Mouse (Mus musculus): Measurements from ENCODE around the gene Nr1h5. TPM values are rescaled to one million over a fixed set of nuclear protein-coding genes. Genes with fewer than 3 reads are reported as not detected.
A peak's percentile ranks its signal among the peaks of the same experiment; 100 is the strongest.

Gene Nr1h5
- not detected for total RNA-seq (2021)
- long read RNA-seq, experiment 1: 0 reads
- long read RNA-seq, experiment 2: 0 reads

DNA sequence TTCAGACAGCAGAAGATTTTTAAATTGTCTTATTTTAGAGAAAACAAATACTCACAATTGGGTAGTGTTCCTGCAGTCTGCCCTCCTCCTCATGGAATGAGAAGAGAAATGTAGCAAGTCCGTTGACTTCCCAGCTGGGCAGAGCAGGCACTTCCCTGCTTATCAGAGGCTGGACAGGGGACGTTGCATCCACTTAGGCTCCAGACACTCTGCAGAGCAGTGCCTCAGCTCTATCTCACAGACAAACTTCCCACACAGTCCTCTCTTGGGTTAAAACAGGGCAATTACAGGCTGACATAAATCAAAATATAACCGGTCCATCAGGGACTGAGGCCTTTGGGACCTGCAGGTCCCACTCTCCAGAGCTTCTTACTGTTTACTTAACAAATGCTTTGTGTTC lies at the start of gene Nr1h5:
Gene Nr1h5, minus strand, starts transcription at position 101 of the 400 bp plus-strand sequence.
- intact Hi-C loops (cut with DNase I): no loop called here
- no peak within 1 kb of the TSS for H3K4me3 ChIP-seq
- no peak for TF ChIP-seq CTCF (IDR thresholded peaks at IDR 0.05)

DNA sequence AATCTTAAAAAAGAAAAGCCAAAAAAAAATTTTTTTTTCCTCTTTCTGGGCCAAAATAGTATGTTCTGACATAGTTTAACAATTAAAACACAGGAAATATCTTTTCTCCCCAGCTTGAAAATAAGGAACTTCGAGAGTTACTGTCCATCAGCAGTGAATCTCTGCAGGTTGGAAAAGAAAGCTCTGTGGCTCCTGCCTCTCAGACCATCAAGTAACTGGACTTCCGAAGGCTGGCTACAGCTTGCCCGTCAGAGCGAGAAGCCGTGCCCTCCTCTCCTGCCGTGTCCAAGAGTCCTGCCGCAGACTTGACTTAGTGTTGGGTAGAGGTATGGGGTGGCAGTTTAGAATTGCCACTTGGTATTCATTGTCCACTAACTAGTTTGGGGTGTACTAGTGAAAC lies 37.7 kb upstream of the Nr1h5 start:
- no peak for DNase-seq
- intact Hi-C loops (cut with DNase I): no loop called here
- no peak for TF ChIP-seq CTCF (IDR thresholded peaks at IDR 0.05)
- Histone ChIP-seq H3K4me3 (no peak overlapping the region), H3K27ac (no peak overlapping the region)

More for the DNA sequence above, at the start of gene Nr1h5:
- H3K27ac ChIP-seq: no peak within 1 kb of the TSS
- DNase-seq: no peak

DNA sequence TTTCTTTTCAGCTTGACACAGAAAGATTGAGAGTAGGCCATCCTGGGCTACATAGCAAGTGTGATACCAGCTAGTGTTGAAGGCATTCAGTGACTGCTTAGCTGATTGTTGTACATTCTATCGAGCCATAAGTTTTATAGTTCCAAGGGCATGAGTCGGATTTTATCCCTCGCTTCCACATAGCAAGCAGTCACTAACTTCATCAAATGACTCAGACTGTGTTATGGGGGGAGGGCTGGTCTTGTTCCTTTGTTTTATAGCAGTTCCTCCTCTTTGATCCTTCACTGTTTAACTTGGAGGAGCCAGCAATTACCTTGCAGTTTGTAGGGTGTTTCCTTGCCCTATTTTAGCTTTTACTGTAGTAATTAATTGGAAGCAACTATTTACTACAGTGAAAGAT lies 33.7 kb upstream of the Nr1h5 start:
- no peak for DNase-seq
- H3K27ac ChIP-seq: peak overlapping the region; percentile 99; the same call in 1 of the 2 replicates
- TF ChIP-seq CTCF (IDR thresholded peaks at IDR 0.05): no peak
- intact Hi-C loops (cut with DNase I): loop anchor here (10.0 kb wide), 2 partner anchors 177 to 273 kb away; partner anchors contain the start of gene Bcas2
- no peak overlapping the region for H3K4me3 ChIP-seq

DNA sequence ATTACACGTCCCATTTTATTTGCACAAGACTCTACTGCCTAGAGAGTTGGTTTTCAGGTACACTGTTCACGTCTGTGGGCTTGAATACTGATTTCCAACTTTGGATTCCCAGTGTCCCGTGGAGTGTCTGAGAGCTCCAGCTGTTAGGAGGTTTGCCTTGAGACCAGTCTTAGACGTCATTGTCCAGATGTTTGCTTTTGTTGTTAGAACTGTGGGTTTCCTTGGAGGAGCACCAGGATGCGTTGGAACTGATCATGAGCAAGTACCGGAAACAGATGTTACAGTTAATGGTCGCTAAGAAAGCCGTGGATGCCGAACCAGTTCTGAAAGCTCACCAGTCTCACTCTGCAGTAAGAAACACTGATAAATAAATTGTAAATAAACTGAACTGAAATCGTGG lies 33.1 kb upstream of the Nr1h5 start:
- DNase-seq: no peak
- Histone ChIP-seq H3K4me3 (peak overlapping the region; percentile 83; the same call in 1 of the 2 replicates), H3K27ac (peak overlapping the region; percentile 99)
- no peak for TF ChIP-seq CTCF (IDR thresholded peaks at IDR 0.05)
- intact Hi-C loops (cut with DNase I): loop anchor here (10.0 kb wide), 2 partner anchors 178 to 272 kb away; partner anchors contain the start of gene Bcas2

DNA sequence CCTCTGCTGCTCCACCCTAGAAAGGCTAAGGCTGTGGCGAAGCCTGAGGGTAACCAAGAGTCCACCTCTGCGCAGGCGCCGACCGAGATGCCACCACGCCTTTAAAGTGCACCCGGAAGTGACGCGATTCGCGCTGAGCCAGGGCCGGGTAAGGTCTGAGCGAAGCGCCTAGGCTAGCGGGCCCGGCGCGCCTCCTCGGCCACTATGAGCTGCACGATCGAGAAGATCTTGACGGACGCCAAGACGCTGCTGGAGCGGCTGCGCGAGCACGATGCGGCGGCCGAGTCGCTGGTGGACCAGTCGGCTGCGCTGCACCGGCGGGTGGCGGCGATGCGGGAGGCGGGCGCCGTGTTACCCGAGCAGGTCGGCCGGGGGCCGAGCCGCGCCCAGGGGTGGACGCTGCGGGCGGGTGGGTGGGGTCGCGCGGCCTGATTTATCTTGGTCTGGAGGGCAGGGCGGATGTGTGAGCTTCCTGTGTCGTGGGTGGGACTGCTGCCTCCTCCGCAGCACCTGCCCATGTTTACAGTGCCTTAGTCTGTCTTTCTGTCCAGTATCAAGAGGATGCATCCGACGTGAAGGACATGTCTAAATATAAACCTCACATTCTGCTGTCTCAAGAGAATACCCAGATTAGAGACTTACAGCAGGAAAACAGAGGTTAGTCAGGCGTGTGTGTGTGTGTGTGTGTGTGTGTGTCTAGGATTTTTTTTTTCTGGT lies 31.8 kb upstream of the Nr1h5 start, which contains the start of gene Sike1:
Gene Sike1, plus strand, starts transcription at position 104 of the 717 bp plus-strand sequence.
- intact Hi-C loops (cut with DNase I): loop anchor here (10.0 kb wide), 2 partner anchors 179 to 271 kb away; partner anchors contain the start of gene Bcas2
- no peak for TF ChIP-seq CTCF (IDR thresholded peaks at IDR 0.05)
- peak; percentile 97 for DNase-seq
- Histone ChIP-seq H3K4me3 (peak within 1 kb of the TSS; percentile 83), H3K27ac (peak within 1 kb of the TSS; percentile 99)

DNA sequence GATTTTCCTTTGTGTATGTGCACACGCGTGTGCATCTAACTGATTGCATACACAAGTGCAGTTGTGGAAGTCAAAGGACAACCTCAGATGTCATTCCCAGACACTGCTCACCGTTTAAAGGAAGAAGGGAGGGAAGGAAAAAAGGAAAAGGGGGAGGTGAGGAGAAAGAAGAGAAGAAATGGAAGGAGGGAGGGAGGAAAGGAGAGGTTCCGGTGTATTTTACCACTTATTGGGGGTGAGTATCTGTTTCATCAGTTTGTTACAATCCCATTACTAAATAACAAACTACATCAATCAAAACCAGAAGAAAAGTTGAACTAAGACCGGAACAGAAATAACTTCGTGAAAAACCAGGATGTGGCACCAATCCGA lies 31.3 kb upstream of the Nr1h5 start:
- no peak for TF ChIP-seq CTCF (IDR thresholded peaks at IDR 0.05)
- intact Hi-C loops (cut with DNase I): loop anchor here (10.0 kb wide), 2 partner anchors 180 to 270 kb away; partner anchors contain the start of gene Bcas2
- DNase-seq: no peak
- peak overlapping the region; percentile 99 for H3K27ac ChIP-seq
- peak overlapping the region; percentile 83 for H3K4me3 ChIP-seq

DNA sequence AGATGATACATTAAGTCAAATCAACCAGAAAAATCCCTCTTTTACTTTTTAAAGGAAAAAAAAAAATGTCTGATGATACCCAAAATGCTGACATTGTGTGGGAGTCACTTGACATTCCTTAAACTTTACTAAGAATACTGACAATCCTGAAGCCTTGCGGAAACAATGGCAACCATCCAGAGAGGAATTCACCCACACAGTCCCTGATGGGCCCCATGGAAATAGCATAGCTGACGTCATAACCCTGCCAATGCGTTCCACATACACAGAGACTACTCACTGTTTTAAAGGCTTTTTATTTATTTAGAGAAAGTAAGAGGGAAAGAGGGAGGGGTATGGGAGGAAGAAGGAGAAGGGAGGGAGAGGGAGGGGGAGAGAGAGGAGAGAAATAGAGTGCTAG lies 29.0 kb upstream of the Nr1h5 start:
- TF ChIP-seq CTCF (IDR thresholded peaks at IDR 0.05): no peak
- intact Hi-C loops (cut with DNase I): loop anchor here (10.0 kb wide), 2 partner anchors 182 to 268 kb away; partner anchors contain the start of gene Bcas2
- no peak overlapping the region for H3K27ac ChIP-seq

GRCm38 (mm10) chr3:102991041-102991440 lies 27.1 kb upstream of the Nr1h5 start:
- H3K27ac ChIP-seq: no peak overlapping the region
- TF ChIP-seq CTCF (IDR thresholded peaks at IDR 0.05): no peak
- DNase-seq: no peak
- no peak overlapping the region for H3K4me3 ChIP-seq
- intact Hi-C loops (cut with DNase I): loop anchor here (10.0 kb wide), 2 partner anchors 184 to 266 kb away; partner anchors contain the start of gene Bcas2

More for the DNA sequence above, 29.0 kb upstream of the Nr1h5 start:
- DNase-seq: no peak
- H3K4me3 ChIP-seq: no peak overlapping the region

DNA sequence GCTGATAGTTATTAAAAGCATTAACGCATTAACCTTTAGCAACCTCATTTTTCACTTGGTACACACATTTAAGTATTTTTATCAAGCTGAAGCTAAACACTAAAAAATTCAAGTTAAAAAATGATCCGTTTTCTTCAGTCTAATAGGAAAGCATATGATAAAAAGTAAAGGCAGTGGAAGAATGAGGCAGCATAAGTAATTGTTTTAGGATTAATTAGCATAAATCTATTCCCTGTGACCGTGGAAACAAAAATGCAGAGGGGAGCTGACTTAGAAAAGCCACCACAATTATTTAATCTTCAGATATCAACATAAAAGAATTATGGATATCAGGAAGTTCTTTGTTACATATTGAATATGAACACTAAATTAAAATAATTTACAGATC lies 16.4 kb upstream of the Nr1h5 start:
- no peak for DNase-seq
- Histone ChIP-seq H3K4me3 (no peak overlapping the region), H3K27ac (no peak overlapping the region)
- intact Hi-C loops (cut with DNase I): no loop called here
- no peak for TF ChIP-seq CTCF (IDR thresholded peaks at IDR 0.05)

DNA sequence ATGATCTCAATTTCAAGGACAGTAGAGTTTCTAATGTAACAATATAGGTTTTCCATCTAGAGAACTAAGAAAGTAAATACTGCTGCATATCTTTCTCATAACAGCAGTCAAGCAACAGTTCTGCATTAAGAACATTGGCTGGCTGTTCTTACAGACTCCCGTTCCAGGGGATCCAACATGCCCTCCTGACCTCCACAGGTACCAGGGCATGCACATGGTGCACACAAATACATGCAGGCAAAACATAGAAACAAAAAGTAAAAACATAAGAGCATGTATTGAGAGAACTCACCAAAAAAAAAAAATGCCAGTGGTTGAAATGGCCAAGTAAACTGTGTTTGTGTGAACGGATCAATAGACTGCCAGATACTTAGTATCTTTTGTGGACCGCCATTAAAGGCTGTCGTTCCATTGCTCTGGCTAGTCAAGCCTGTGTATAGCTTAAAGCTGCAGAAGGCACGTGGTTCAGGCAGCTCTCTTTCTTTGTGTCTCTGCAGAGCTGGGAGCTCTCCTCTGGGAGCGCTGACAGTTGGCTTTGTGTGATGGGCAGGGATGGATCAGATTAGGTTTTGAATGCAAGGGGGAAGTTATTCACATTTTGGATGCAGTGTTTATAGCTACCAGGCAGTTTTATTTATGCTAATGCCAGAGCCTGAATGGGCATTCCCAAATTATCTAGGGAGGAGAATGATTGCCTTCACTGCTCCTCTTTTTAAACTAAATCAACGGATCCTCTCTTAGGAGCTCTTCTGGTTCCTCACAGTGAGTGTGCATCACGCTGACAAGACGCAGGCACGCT lies 15.8 kb upstream of the Nr1h5 start:
- Histone ChIP-seq H3K27ac (no peak overlapping the region), H3K4me3 (no peak overlapping the region)
- intact Hi-C loops (cut with DNase I): no loop called here
- no peak for TF ChIP-seq CTCF (IDR thresholded peaks at IDR 0.05)
- DNase-seq: no peak

DNA sequence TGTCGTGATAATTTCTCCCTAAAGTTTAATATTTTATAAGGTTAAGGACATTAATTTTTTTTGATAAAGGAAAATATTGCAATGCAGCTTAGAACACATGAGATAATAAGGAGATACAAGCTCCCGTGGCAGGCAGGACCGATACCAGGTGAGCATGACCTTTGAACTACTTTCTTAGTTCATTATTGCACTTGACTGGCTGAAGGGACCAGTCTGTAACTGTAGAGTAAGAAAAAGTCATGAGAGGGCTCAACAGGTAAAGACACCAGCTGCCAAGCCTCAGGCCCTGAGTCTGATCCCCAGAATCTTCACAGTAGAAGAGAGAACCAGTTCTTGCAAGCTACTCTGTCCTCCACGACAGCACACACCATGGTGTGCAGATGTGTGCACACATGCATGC lies 13.0 kb upstream of the Nr1h5 start:
- Histone ChIP-seq H3K4me3 (no peak overlapping the region), H3K27ac (no peak overlapping the region)
- DNase-seq: no peak
- intact Hi-C loops (cut with DNase I): no loop called here
- TF ChIP-seq CTCF (IDR thresholded peaks at IDR 0.05): no peak

DNA sequence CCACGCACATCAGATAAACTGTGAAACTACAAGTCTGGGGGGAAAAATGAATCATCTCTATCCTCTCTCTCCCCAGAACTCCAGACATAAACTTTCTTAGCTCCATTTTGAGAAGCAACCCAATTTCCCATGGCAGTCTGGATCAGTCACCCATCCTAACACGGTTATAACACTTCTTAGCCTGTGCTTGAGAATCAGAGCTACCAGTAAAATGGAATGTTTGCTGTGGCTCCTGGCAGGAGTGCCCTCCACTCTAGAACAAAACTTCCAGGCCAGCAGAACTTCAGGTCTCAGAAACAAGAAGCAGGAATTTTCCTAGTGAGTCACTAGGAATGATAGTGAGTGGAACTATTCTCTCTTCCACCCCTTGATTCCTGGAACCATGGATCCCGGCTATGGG lies 6.6 kb upstream of the Nr1h5 start:
- Histone ChIP-seq H3K27ac (no peak overlapping the region), H3K4me3 (no peak overlapping the region)
- no peak for TF ChIP-seq CTCF (IDR thresholded peaks at IDR 0.05)
- DNase-seq: no peak
- intact Hi-C loops (cut with DNase I): no loop called here

GRCm38 (mm10) chr3:102970067-102970466 lies 6.1 kb upstream of the Nr1h5 start:
- no peak for DNase-seq
- Histone ChIP-seq H3K4me3 (no peak overlapping the region), H3K27ac (no peak overlapping the region)
- no peak for TF ChIP-seq CTCF (IDR thresholded peaks at IDR 0.05)
- intact Hi-C loops (cut with DNase I): no loop called here
